Mouse (Mus musculus) intestine, embryonic 16.5 days (tissue): ENCODE results near the gene Csrnp2. TPM values are rescaled to one million over a fixed set of nuclear protein-coding genes. Genes with fewer than 3 reads are reported as not detected.

ENCODE experiments used
- ATAC-seq: fragments of 200-750 bp; cut with Nextera tagmentation; 2 replicates; pipeline ENCODE4 v1.8.0; 2017; ENCODE audit warnings: moderate TSS enrichment, moderate library complexity
- H3K27ac ChIP-seq: fragments of 300-500 bp; sonication (generic); 2 replicates; pipeline ENCODE4 v1.5.1; 2014; ENCODE audit warnings: mild to moderate bottlenecking, low read length
- H3K27me3 ChIP-seq: fragments of 300-500 bp; sonication (generic); replicated peaks from 2 replicates; pipeline ENCODE4 v1.6.1; 2014; ENCODE audit warnings: low read length, control low read depth, mixed read lengths; ENCODE audit not compliant: control insufficient read depth, insufficient read depth
- H3K36me3 ChIP-seq: fragments of 300-500 bp; sonication (generic); 2 replicates; pipeline ENCODE4 v1.6.1; 2014; ENCODE audit warnings: low read length, control low read depth; ENCODE audit not compliant: control insufficient read depth, insufficient read depth
- H3K4me1 ChIP-seq: fragments of 300-500 bp; sonication (generic); 2 replicates; pipeline ENCODE4 v1.6.1; 2014; ENCODE audit warnings: low read length, control low read depth, mixed read lengths; ENCODE audit not compliant: control insufficient read depth, insufficient read depth
- H3K4me2 ChIP-seq: fragments of 300-500 bp; sonication (generic); 2 replicates; pipeline ENCODE4 v1.6.1; 2014; ENCODE audit warnings: low read depth, low read length, control low read depth
- H3K4me3 ChIP-seq: fragments of 300-500 bp; sonication (generic); 2 replicates; pipeline ENCODE4 v1.5.1; 2014; ENCODE audit warnings: mild to moderate bottlenecking, low read length
- H3K9ac ChIP-seq: fragments of 300-500 bp; sonication (generic); 2 replicates; pipeline ENCODE4 v1.6.1; 2014; ENCODE audit warnings: low read depth, low read length
- H3K9me3 ChIP-seq: fragments of 300-500 bp; sonication (generic); 2 replicates; pipeline ENCODE4 v1.6.1; 2016; ENCODE audit warnings: low read length, control low read depth; ENCODE audit not compliant: control insufficient read depth
- WGBS: fragments of 180-500 bp; shearing (Covaris S2); extraction: QIAGEN DNeasy Blood & Tissue Kit; methylation state at CpG from one replicate; pipeline ENCODE4 v1.1.7; 2014; 5-methylcytosine and 5-hydroxymethylcytosine counted together
- polyA plus RNA-seq: library from polyadenylated mRNA; unstranded; fragments of >200 nt; fragmentation: Nextera tagmentation; extraction: Ambion mirVana; gene quantifications from 2 replicates; pipeline ENCODE4 v1.2.1, GENCODE M21; 2015

Gene Csrnp2
- polyA plus RNA-seq, 1 experiment from 2014 or later: 5.8 TPM

GRCm38 (mm10) chr15:100452486-100452885 is 42.8 kb downstream of the Csrnp2 start:
- H3K9me3 ChIP-seq: no peaks in the 10 kb centered on the region
- no peak for ATAC-seq
- no peak overlapping the region for H3K9ac ChIP-seq
- H3K4me2 ChIP-seq: no peak overlapping the region
- no peaks in the 10 kb centered on the region for H3K36me3 ChIP-seq
- 76% methylated on average over 11 of the region's 11 CpGs for WGBS
- no peak overlapping the region for H3K27ac ChIP-seq
- H3K27me3 ChIP-seq: no peaks in the 10 kb centered on the region
- no peak overlapping the region for H3K4me3 ChIP-seq
- peaks cover 6% of the 10 kb centered on the region; the same call in 1 of the 2 replicates for H3K4me1 ChIP-seq

GRCm38 (mm10) chr15:100451245-100451644 is 44.0 kb downstream of the Csrnp2 start:
- H3K4me1 ChIP-seq: peaks cover 6% of the 10 kb centered on the region; the same call in 1 of the 2 replicates
- no peaks in the 10 kb centered on the region for H3K36me3 ChIP-seq
- no peak overlapping the region for H3K4me3 ChIP-seq
- H3K27me3 ChIP-seq: no peaks in the 10 kb centered on the region
- no peak for ATAC-seq
- WGBS: 62% methylated on average over 16 of the region's 16 CpGs
- no peak overlapping the region for H3K27ac ChIP-seq
- no peaks in the 10 kb centered on the region for H3K9me3 ChIP-seq
- H3K4me2 ChIP-seq: no peak overlapping the region
- no peak overlapping the region for H3K9ac ChIP-seq

GRCm38 (mm10) chr15:100449495-100449894 is 45.8 kb downstream of the Csrnp2 start:
- no peaks in the 10 kb centered on the region for H3K36me3 ChIP-seq
- no peaks in the 10 kb centered on the region for H3K9me3 ChIP-seq
- no peaks in the 10 kb centered on the region for H3K27me3 ChIP-seq
- no peak overlapping the region for H3K9ac ChIP-seq
- no peak overlapping the region for H3K27ac ChIP-seq
- ATAC-seq: no peak
- H3K4me3 ChIP-seq: no peak overlapping the region
- H3K4me2 ChIP-seq: no peak overlapping the region
- peaks cover 6% of the 10 kb centered on the region; the same call in 1 of the 2 replicates for H3K4me1 ChIP-seq
- WGBS: 74% methylated on average over 3 of the region's 3 CpGs

GRCm38 (mm10) chr15:100448572-100448971 is 46.7 kb downstream of the Csrnp2 start:
- H3K27me3 ChIP-seq: no peaks in the 10 kb centered on the region
- no peaks in the 10 kb centered on the region for H3K9me3 ChIP-seq
- WGBS: 73% methylated on average over 4 of the region's 4 CpGs
- peaks cover 6% of the 10 kb centered on the region for H3K4me1 ChIP-seq
- no peak overlapping the region for H3K27ac ChIP-seq
- no peak overlapping the region for H3K9ac ChIP-seq
- ATAC-seq: no peak
- no peaks in the 10 kb centered on the region for H3K36me3 ChIP-seq
- no peak overlapping the region for H3K4me2 ChIP-seq
- H3K4me3 ChIP-seq: no peak overlapping the region

- Histone ChIP-seq H3K4me3 (no peak overlapping the region), H3K36me3 (no peaks in the 10 kb centered on the region), H3K4me1 (peaks cover 6% of the 10 kb centered on the region), H3K9ac (no peak overlapping the region), H3K9me3 (no peaks in the 10 kb centered on the region), H3K27ac (no peak overlapping the region), H3K27me3 (no peaks in the 10 kb centered on the region), H3K4me2 (no peak overlapping the region)
- ATAC-seq: no peak
- WGBS: 65% methylated on average over 2 of the region's 2 CpGs
Measured at GRCm38 (mm10) chr15:100446887-100447286, 48.4 kb downstream of the Csrnp2 start.

GRCm38 (mm10) chr15:100443126-100443922 is 52.0 kb downstream of the Csrnp2 start:
- WGBS: 1% methylated on average over 27 of the region's 31 CpGs
- Histone ChIP-seq H3K4me1 (no peaks in the 10 kb centered on the region; the same call in 1 of the 2 replicates), H3K27me3 (no peaks in the 10 kb centered on the region), H3K36me3 (no peaks in the 10 kb centered on the region), H3K4me3 (peak overlapping the region; percentile 43), H3K27ac (peak overlapping the region; percentile 86), H3K9me3 (no peaks in the 10 kb centered on the region), H3K4me2 (peak overlapping the region; percentile 73), H3K9ac (peak overlapping the region; percentile 67)
- ATAC-seq: peak; percentile 96

- peak; percentile 95 for ATAC-seq
Measured at GRCm38 (mm10) chr15:100436518-100436917, 58.8 kb downstream of the Csrnp2 start.

GRCm38 (mm10) chr15:100436112-100436511 is 59.2 kb downstream of the Csrnp2 start:
- 62% methylated on average over 4 of the region's 4 CpGs for WGBS
- no peak overlapping the region for H3K4me3 ChIP-seq
- no peaks in the 10 kb centered on the region for H3K27me3 ChIP-seq
- peak overlapping the region; percentile 54 for H3K27ac ChIP-seq
- ATAC-seq: peak; percentile 76
- no peaks in the 10 kb centered on the region for H3K9me3 ChIP-seq
- no peaks in the 10 kb centered on the region for H3K36me3 ChIP-seq
- H3K4me1 ChIP-seq: 0 out of 2 replicates have a peak, but pooled peaks cover 2% of the 10 kb centered on the region
- H3K4me2 ChIP-seq: no peak overlapping the region
- no peak overlapping the region for H3K9ac ChIP-seq

More at GRCm38 (mm10) chr15:100436518-100436917, 58.8 kb downstream of the Csrnp2 start:
- Histone ChIP-seq H3K9me3 (no peaks in the 10 kb centered on the region), H3K27me3 (no peaks in the 10 kb centered on the region), H3K9ac (no peak overlapping the region), H3K4me1 (0 out of 2 replicates have a peak, but pooled peaks cover 2% of the 10 kb centered on the region), H3K36me3 (no peaks in the 10 kb centered on the region), H3K27ac (peak overlapping the region; percentile 54), H3K4me2 (no peak overlapping the region), H3K4me3 (no peak overlapping the region)
- 45% methylated on average over 10 of the region's 10 CpGs for WGBS

- Histone ChIP-seq H3K4me3 (no peak overlapping the region), H3K36me3 (no peaks in the 10 kb centered on the region), H3K9me3 (no peaks in the 10 kb centered on the region), H3K4me2 (no peak overlapping the region), H3K27ac (no peak overlapping the region), H3K27me3 (no peaks in the 10 kb centered on the region), H3K4me1 (peaks cover 4% of the 10 kb centered on the region; the same call in 1 of the 2 replicates), H3K9ac (no peak overlapping the region; the same call in 1 of the 2 replicates)
- WGBS: 69% methylated on average over 4 of the region's 4 CpGs
- no peak for ATAC-seq
Measured at GRCm38 (mm10) chr15:100433234-100433633, 62.1 kb downstream of the Csrnp2 start.
